Mouse (Mus musculus) liver, adult 2 months (tissue): ENCODE data around the gene Gnai2. TPM values are rescaled to one million over a fixed set of nuclear protein-coding genes. Genes with fewer than 3 reads are reported as not detected.

Experiments
- DNase-seq: peaks from one replicate; pipeline ENCODE4 v3.0.0-alpha.2; 2011; ENCODE audit warnings: low read depth, low spot score; ENCODE audit errors: extremely low read depth
- H3K27ac ChIP-seq: fragments of 200-500 bp; replicated peaks from 2 replicates; pipeline ENCODE4 v1.5.1; 2012; ENCODE audit warnings: low read depth, mild to moderate bottlenecking, control low read depth, inconsistent platforms, low read length; ENCODE audit not compliant: insufficient read depth
- H3K27me3 ChIP-seq: fragments of 200-500 bp; 2 replicates; pipeline ENCODE4 v1.6.1; 2012; ENCODE audit warnings: mild to moderate bottlenecking, moderate library complexity, low read length, inconsistent platforms; ENCODE audit not compliant: control insufficient read depth, insufficient read depth
- H3K36me3 ChIP-seq: fragments of 200-500 bp; 2 replicates; pipeline ENCODE4 v1.6.1; 2012; ENCODE audit warnings: low read length, inconsistent platforms; ENCODE audit not compliant: control insufficient read depth, insufficient read depth
- H3K4me1 ChIP-seq: fragments of 200-500 bp; 2 replicates; pipeline ENCODE4 v1.6.1; 2011; ENCODE audit warnings: low read length; ENCODE audit not compliant: control insufficient read depth, insufficient read depth
- H3K4me3 ChIP-seq: fragments of 200-500 bp; 2 replicates; pipeline ENCODE4 v1.5.1; 2011; ENCODE audit warnings: low read depth, mild to moderate bottlenecking, control low read depth, low read length, moderate library complexity; ENCODE audit not compliant: insufficient read depth
- H3K79me2 ChIP-seq: fragments of 200-500 bp; 2 replicates; pipeline ENCODE4 v1.6.1; 2012; ENCODE audit warnings: inconsistent platforms, mild to moderate bottlenecking, low read length, moderate library complexity; ENCODE audit not compliant: control insufficient read depth, insufficient read depth
- H3K9ac ChIP-seq: fragments of 200-500 bp; 2 replicates; pipeline ENCODE4 v1.6.1; 2012; ENCODE audit warnings: low read depth, mild to moderate bottlenecking, control low read depth, inconsistent platforms, low read length
- CTCF ChIP-seq: fragments of 200-500 bp; IDR thresholded peaks from 2 replicates; pipeline ENCODE4 v1.5.1; 2011; ENCODE audit warnings: low read depth, low read length, control low read depth
- POLR2A ChIP-seq: fragments of 200-500 bp; IDR thresholded peaks from 2 replicates; pipeline ENCODE4 v1.6.1; 2011; ENCODE audit warnings: low read length, control low read depth; ENCODE audit not compliant: insufficient read depth; ENCODE audit errors: extremely low read depth
- WGBS: fragments of 180-500 bp; shearing (Covaris S2); methylation state at CpG from one replicate; pipeline ENCODE4 v1.1.7; 2018; 5-methylcytosine and 5-hydroxymethylcytosine counted together
- polyA plus RNA-seq: library from polyadenylated mRNA; depleted of rRNA; stranded (reverse); fragments of >200 nt; gene quantifications from 2 replicates; pipeline ENCODE4 v1.2.3, GENCODE M21; 2012
- total RNA-seq: library from RNA; depleted of rRNA; stranded (reverse); fragments of >200 nt; gene quantifications from 2 replicates; pipeline ENCODE4 v1.2.3, GENCODE M21; 2014

Gnai2 gene
- total and polyA plus RNA-seq, 2 experiments: 31.6 to 122 TPM

GRCm38 (mm10) chr9:107628721-107629410, 6.3 kb downstream of the Gnai2 start:
- no peaks in the 10 kb centered on the region for H3K36me3 ChIP-seq
- 69% methylated on average over 15 of the region's 15 CpGs for WGBS
- H3K4me1 ChIP-seq: peaks cover 18% of the 10 kb centered on the region
- peaks cover 74% of the 10 kb centered on the region for H3K79me2 ChIP-seq
- no peak overlapping the region; the same call in 1 of the 2 replicates for H3K4me3 ChIP-seq
- TF ChIP-seq CTCF (no peak), POLR2A (no peak)
- no peak for DNase-seq
- H3K9ac ChIP-seq: peak overlapping the region; percentile 53
- H3K27me3 ChIP-seq: no peaks in the 10 kb centered on the region
- peak overlapping the region; percentile 70 for H3K27ac ChIP-seq

DNA sequence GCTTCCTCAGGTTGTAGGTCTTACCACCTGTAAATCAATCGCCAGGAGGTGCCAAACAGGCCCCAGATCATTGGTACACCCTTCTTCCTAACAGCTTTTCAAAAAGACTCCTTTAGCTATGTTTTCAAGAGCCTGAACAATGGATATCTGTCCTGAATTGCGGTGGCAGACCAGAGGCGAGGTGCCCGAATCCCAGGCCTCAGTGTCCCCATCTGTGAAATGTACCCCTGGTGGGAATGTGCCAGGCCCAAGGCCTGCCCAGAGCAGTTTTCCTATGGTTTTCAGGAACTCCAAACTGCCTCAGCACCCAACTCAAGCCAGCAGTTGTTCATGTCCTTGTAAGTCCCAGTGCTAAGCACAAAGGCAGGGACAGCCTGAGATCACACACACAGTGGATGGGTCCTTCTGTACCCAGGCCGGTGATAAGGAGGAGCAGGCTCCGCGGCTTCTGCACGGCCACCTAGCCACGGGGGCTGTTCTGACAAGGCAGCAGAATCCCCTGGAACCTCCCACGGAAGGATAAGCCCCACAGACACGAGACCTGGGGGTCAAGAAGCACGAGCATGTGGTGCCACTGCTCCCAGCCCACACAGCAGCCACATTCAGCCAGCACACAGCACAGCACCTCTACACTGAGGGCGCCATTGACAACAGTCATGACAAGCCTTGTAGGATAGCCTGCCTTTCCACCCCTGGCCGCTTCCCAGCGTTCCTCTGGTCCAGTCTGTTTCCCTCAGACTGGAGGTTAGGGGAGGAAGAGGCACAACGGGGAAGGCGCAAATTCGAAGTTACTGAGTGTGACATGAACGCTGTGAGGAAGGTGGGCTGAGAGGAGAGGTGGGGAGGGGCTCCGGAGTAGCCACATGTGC, 7.5 kb downstream of the Gnai2 start:
- H3K4me3 ChIP-seq: no peak overlapping the region; the same call in 1 of the 2 replicates
- peak overlapping the region; percentile 70 for H3K27ac ChIP-seq
- TF ChIP-seq POLR2A (no peak), CTCF (no peak)
- H3K36me3 ChIP-seq: no peaks in the 10 kb centered on the region
- peak overlapping the region; percentile 36 for H3K9ac ChIP-seq
- H3K79me2 ChIP-seq: peaks cover 72% of the 10 kb centered on the region
- peaks cover 13% of the 10 kb centered on the region for H3K4me1 ChIP-seq
- WGBS: 70% methylated on average over 20 of the region's 20 CpGs
- no peak for DNase-seq
- H3K27me3 ChIP-seq: no peaks in the 10 kb centered on the region

- peaks cover 64% of the 10 kb centered on the region for H3K79me2 ChIP-seq
- 23% methylated on average over 2 of the region's 2 CpGs for WGBS
- H3K36me3 ChIP-seq: no peaks in the 10 kb centered on the region
- no peak for DNase-seq
- H3K27me3 ChIP-seq: no peaks in the 10 kb centered on the region
- H3K4me1 ChIP-seq: peaks cover 10% of the 10 kb centered on the region
- no peak overlapping the region; the same call in 1 of the 2 replicates for H3K27ac ChIP-seq
- TF ChIP-seq CTCF (peak; percentile 89), POLR2A (no peak)
- H3K4me3 ChIP-seq: no peak overlapping the region
- H3K9ac ChIP-seq: peak overlapping the region; percentile 7; the same call in 1 of the 2 replicates
These were observed 8.3 kb downstream of the Gnai2 start for GRCm38 (mm10) chr9:107626844-107627277.

GRCm38 (mm10) chr9:107626158-107626843, 8.9 kb downstream of the Gnai2 start:
- H3K36me3 ChIP-seq: no peaks in the 10 kb centered on the region
- H3K4me1 ChIP-seq: peaks cover 11% of the 10 kb centered on the region
- DNase-seq: no peak
- TF ChIP-seq CTCF (no peak), POLR2A (no peak)
- peaks cover 59% of the 10 kb centered on the region for H3K79me2 ChIP-seq
- peak overlapping the region; percentile 7; the same call in 1 of the 2 replicates for H3K9ac ChIP-seq
- no peaks in the 10 kb centered on the region for H3K27me3 ChIP-seq
- no peak overlapping the region; the same call in 1 of the 2 replicates for H3K4me3 ChIP-seq
- peak overlapping the region; percentile 10; the same call in 1 of the 2 replicates for H3K27ac ChIP-seq
- 74% methylated on average over 15 of the region's 15 CpGs for WGBS

GRCm38 (mm10) chr9:107625351-107626128, 9.6 kb downstream of the Gnai2 start:
- H3K4me3 ChIP-seq: no peak overlapping the region
- 89% methylated on average over 12 of the region's 12 CpGs for WGBS
- DNase-seq: no peak

More at GRCm38 (mm10) chr9:107625351-107626128, 9.6 kb downstream of the Gnai2 start:
- peak overlapping the region; percentile 10; the same call in 1 of the 2 replicates for H3K9ac ChIP-seq
- H3K4me1 ChIP-seq: peaks cover 12% of the 10 kb centered on the region
- H3K79me2 ChIP-seq: peaks cover 55% of the 10 kb centered on the region
- H3K36me3 ChIP-seq: no peaks in the 10 kb centered on the region
- TF ChIP-seq CTCF: peak; percentile 28
- TF ChIP-seq POLR2A: no peak
- H3K27ac ChIP-seq: no peak overlapping the region; the same call in 1 of the 2 replicates
- no peaks in the 10 kb centered on the region for H3K27me3 ChIP-seq
